Mouse (Mus musculus): ENCODE results near the gene Gm20388. TPM values are rescaled to one million over a fixed set of nuclear protein-coding genes. Genes with fewer than 3 reads are reported as not detected.

The Gm20388 gene
- polyA plus RNA-seq, 1 experiment, result 0.36 TPM

- Histone ChIP-seq H3K36me3 (ENCODE audit: control insufficient read depth) (no peaks in the 10 kb centered on the region), H3K9me3 (ENCODE audit: control insufficient read depth, low read length) (no peaks in the 10 kb centered on the region), H3K27me3 (ENCODE audit: control insufficient read depth) (peaks cover 3% of the 10 kb centered on the region), H3K4me3 (replicated peaks) (no peak overlapping the region), H3K4me1 (ENCODE audit: control insufficient read depth) (no peaks in the 10 kb centered on the region)
- TF ChIP-seq TAL1 (IDR thresholded peaks at IDR 0.05; ENCODE audit: low read length) (no peak), GATA1 (IDR thresholded peaks at IDR 0.05; ENCODE audit: low read length) (no peak)
Observed at GRCm38 (mm10) chr8:121788786-121789185, 1878.1 kb downstream of the Gm20388 start.

DNA sequence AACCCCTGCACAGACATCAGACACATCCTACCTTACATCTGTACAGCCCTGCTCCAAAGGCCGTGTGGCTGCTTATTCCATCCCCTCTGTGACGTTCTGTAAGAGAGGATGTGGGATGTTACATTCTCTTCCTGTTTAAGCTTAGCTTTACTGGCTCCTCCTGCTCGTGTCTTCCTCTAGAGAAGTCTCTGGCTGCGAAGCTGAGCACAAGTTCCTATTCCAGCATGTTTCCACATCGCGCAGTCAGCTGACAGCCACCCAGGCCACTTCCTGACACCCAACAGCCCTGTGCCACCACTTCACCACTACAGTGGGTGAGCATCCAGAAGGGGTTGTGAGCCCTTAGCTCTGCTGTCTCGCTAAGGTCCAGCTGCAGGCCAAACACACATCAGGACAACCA is 1881.5 kb downstream of the Gm20388 start:
- H3K4me3 ChIP-seq (replicated peaks), result no peak overlapping the region
- H3K9me3 ChIP-seq (ENCODE audit: control insufficient read depth, low read length), result no peaks in the 10 kb centered on the region
- peaks cover 18% of the 10 kb centered on the region for H3K36me3 ChIP-seq (ENCODE audit: control insufficient read depth)
- no peaks in the 10 kb centered on the region for H3K27me3 ChIP-seq (ENCODE audit: control insufficient read depth)
- H3K4me1 ChIP-seq (ENCODE audit: control insufficient read depth), result no peaks in the 10 kb centered on the region
- no peak for TF ChIP-seq GATA1 (IDR thresholded peaks at IDR 0.05; ENCODE audit: low read length)
- no peak for TF ChIP-seq TAL1 (IDR thresholded peaks at IDR 0.05; ENCODE audit: low read length)

DNA sequence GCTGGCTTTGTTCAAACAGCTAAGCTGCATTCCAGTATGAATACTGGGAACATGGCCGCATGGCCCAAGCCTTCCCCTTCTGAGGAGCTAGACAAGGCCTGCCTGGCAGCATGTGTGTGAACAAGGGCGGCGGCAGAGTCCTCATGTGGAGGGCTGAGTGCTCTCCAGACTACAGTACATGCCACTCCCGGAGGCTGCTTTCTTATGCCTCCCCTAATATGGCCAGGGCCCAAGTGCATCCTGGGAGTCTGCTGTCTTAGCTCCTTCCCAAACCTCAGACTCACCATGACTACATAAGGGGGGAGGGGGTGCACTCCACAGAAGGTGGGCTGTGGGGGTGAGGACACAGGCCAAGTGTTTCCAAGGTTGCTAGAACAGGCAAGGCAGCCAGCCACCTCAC is 1882.0 kb downstream of the Gm20388 start:
- H3K27me3 ChIP-seq (ENCODE audit: control insufficient read depth), result no peaks in the 10 kb centered on the region
- no peak overlapping the region for H3K4me3 ChIP-seq (replicated peaks)
- H3K36me3 ChIP-seq (ENCODE audit: control insufficient read depth), result peaks cover 22% of the 10 kb centered on the region
- no peaks in the 10 kb centered on the region for H3K4me1 ChIP-seq (ENCODE audit: control insufficient read depth)
- TF ChIP-seq TAL1 (IDR thresholded peaks at IDR 0.05; ENCODE audit: low read length) (no peak), GATA1 (IDR thresholded peaks at IDR 0.05; ENCODE audit: low read length) (no peak)
- H3K9me3 ChIP-seq (ENCODE audit: control insufficient read depth, low read length), result no peaks in the 10 kb centered on the region

GRCm38 (mm10) chr8:121794151-121794550 is 1883.5 kb downstream of the Gm20388 start:
- no peaks in the 10 kb centered on the region for H3K27me3 ChIP-seq (ENCODE audit: control insufficient read depth)
- H3K9me3 ChIP-seq (ENCODE audit: control insufficient read depth, low read length), result no peaks in the 10 kb centered on the region
- TF ChIP-seq TAL1 (IDR thresholded peaks at IDR 0.05; ENCODE audit: low read length) (no peak), GATA1 (IDR thresholded peaks at IDR 0.05; ENCODE audit: low read length) (no peak)
- no peaks in the 10 kb centered on the region for H3K4me1 ChIP-seq (ENCODE audit: control insufficient read depth)
- peaks cover 37% of the 10 kb centered on the region for H3K36me3 ChIP-seq (ENCODE audit: control insufficient read depth)
- no peak overlapping the region for H3K4me3 ChIP-seq (replicated peaks)

- Histone ChIP-seq H3K36me3 (ENCODE audit: control insufficient read depth) (peaks cover 45% of the 10 kb centered on the region), H3K4me3 (replicated peaks) (no peak overlapping the region), H3K27me3 (ENCODE audit: control insufficient read depth) (no peaks in the 10 kb centered on the region), H3K4me1 (ENCODE audit: control insufficient read depth) (no peaks in the 10 kb centered on the region), H3K9me3 (ENCODE audit: control insufficient read depth, low read length) (no peaks in the 10 kb centered on the region)
- TF ChIP-seq GATA1 (IDR thresholded peaks at IDR 0.05; ENCODE audit: low read length), result no peak
- TF ChIP-seq TAL1 (IDR thresholded peaks at IDR 0.05; ENCODE audit: low read length), result no peak
Observed at GRCm38 (mm10) chr8:121795461-121795860, 1884.8 kb downstream of the Gm20388 start.

GRCm38 (mm10) chr8:121796406-121796805 is 1885.8 kb downstream of the Gm20388 start:
- H3K36me3 ChIP-seq (ENCODE audit: control insufficient read depth), result peaks cover 54% of the 10 kb centered on the region
- no peaks in the 10 kb centered on the region for H3K27me3 ChIP-seq (ENCODE audit: control insufficient read depth)
- no peaks in the 10 kb centered on the region for H3K4me1 ChIP-seq (ENCODE audit: control insufficient read depth)
- no peaks in the 10 kb centered on the region for H3K9me3 ChIP-seq (ENCODE audit: control insufficient read depth, low read length)
- TF ChIP-seq GATA1 (IDR thresholded peaks at IDR 0.05; ENCODE audit: low read length), result no peak
- TF ChIP-seq TAL1 (IDR thresholded peaks at IDR 0.05; ENCODE audit: low read length), result no peak
- no peak overlapping the region for H3K4me3 ChIP-seq (replicated peaks)

GRCm38 (mm10) chr8:121798401-121798800 is 1887.8 kb downstream of the Gm20388 start:
- no peaks in the 10 kb centered on the region for H3K4me1 ChIP-seq (ENCODE audit: control insufficient read depth)
- H3K36me3 ChIP-seq (ENCODE audit: control insufficient read depth), result peaks cover 63% of the 10 kb centered on the region
- no peak overlapping the region for H3K4me3 ChIP-seq (replicated peaks)
- TF ChIP-seq TAL1 (IDR thresholded peaks at IDR 0.05; ENCODE audit: low read length) (no peak), GATA1 (IDR thresholded peaks at IDR 0.05; ENCODE audit: low read length) (no peak)
- no peaks in the 10 kb centered on the region for H3K27me3 ChIP-seq (ENCODE audit: control insufficient read depth)
- H3K9me3 ChIP-seq (ENCODE audit: control insufficient read depth, low read length), result no peaks in the 10 kb centered on the region

DNA sequence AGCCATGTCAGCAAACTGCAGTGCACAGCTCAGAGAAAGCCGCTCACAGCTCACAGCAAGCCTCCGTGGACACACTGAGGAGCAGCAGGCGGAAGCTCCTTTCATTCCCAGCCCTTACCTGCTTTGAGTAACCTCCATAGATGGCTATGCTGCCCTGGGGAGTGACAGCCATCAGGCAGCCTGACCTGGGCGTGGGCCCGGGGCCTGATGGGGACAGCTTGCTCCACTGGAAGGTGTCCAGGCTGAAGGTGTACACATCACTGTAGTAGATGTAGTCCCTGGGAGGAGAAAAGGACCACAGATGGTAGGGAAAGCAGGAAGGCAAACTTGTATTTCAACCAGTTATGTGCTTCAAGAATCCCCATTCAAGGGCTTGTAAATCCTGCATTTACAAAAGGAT is 1894.2 kb downstream of the Gm20388 start:
- Histone ChIP-seq H3K36me3 (ENCODE audit: control insufficient read depth) (peaks cover 63% of the 10 kb centered on the region), H3K27me3 (ENCODE audit: control insufficient read depth) (no peaks in the 10 kb centered on the region), H3K9me3 (ENCODE audit: control insufficient read depth, low read length) (no peaks in the 10 kb centered on the region), H3K4me1 (ENCODE audit: control insufficient read depth) (no peaks in the 10 kb centered on the region), H3K4me3 (replicated peaks) (no peak overlapping the region)
- TF ChIP-seq GATA1 (IDR thresholded peaks at IDR 0.05; ENCODE audit: low read length), result no peak
- no peak for TF ChIP-seq TAL1 (IDR thresholded peaks at IDR 0.05; ENCODE audit: low read length)

DNA sequence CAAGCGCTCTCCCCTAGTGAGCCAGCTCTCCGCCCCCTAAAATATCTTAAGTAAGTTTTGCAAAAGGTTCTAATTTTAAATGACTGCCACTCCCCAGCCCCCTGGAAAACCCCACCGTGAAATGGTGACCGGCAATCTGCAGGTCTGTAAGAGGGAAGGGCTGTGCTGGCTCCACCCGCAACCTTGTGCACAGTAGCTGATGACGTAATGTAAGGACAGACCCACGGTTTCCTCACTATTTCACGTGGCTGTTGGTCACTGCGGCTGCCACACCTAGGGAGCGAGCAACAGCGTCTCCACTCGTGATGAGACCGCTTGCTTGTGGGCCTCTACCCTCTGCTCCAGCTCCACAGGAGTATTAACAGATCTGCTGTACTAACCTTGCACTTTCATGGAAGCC is 1895.5 kb downstream of the Gm20388 start:
- TF ChIP-seq GATA1 (IDR thresholded peaks at IDR 0.05; ENCODE audit: low read length), result no peak
- TF ChIP-seq TAL1 (IDR thresholded peaks at IDR 0.05; ENCODE audit: low read length), result no peak
- Histone ChIP-seq H3K4me3 (replicated peaks) (no peak overlapping the region), H3K4me1 (ENCODE audit: control insufficient read depth) (no peaks in the 10 kb centered on the region), H3K9me3 (ENCODE audit: control insufficient read depth, low read length) (no peaks in the 10 kb centered on the region), H3K36me3 (ENCODE audit: control insufficient read depth) (peaks cover 59% of the 10 kb centered on the region), H3K27me3 (ENCODE audit: control insufficient read depth) (no peaks in the 10 kb centered on the region)

DNA sequence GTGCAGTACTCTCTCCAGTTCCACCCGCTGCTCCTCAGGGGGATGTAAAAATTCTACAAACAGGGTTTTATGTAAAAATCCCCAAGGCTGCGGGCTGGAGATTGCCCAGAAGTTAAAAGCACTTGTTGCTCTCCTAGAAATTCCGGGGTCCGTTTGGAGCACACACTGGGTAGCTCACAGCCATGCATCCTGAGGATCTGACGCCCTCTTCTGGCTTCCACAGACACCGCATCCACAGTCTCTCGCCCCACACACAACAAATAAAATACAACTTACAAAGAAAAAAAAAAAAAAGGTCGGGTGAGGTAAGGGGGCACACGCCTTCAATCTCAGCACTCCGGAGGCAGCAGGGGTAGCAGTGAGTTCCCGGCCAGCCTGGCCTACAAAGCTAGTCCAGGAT is 1897.4 kb downstream of the Gm20388 start:
- Histone ChIP-seq H3K36me3 (ENCODE audit: control insufficient read depth) (peaks cover 64% of the 10 kb centered on the region), H3K9me3 (ENCODE audit: control insufficient read depth, low read length) (no peaks in the 10 kb centered on the region), H3K27me3 (ENCODE audit: control insufficient read depth) (no peaks in the 10 kb centered on the region), H3K4me3 (replicated peaks) (no peak overlapping the region), H3K4me1 (ENCODE audit: control insufficient read depth) (no peaks in the 10 kb centered on the region)
- no peak for TF ChIP-seq TAL1 (IDR thresholded peaks at IDR 0.05; ENCODE audit: low read length)
- TF ChIP-seq GATA1 (IDR thresholded peaks at IDR 0.05; ENCODE audit: low read length), result no peak

All from erythroblast, embryonic 14.5 days (primary cell).